Mouse (Mus musculus): Measurements from ENCODE around the gene Acot6.

DNA sequence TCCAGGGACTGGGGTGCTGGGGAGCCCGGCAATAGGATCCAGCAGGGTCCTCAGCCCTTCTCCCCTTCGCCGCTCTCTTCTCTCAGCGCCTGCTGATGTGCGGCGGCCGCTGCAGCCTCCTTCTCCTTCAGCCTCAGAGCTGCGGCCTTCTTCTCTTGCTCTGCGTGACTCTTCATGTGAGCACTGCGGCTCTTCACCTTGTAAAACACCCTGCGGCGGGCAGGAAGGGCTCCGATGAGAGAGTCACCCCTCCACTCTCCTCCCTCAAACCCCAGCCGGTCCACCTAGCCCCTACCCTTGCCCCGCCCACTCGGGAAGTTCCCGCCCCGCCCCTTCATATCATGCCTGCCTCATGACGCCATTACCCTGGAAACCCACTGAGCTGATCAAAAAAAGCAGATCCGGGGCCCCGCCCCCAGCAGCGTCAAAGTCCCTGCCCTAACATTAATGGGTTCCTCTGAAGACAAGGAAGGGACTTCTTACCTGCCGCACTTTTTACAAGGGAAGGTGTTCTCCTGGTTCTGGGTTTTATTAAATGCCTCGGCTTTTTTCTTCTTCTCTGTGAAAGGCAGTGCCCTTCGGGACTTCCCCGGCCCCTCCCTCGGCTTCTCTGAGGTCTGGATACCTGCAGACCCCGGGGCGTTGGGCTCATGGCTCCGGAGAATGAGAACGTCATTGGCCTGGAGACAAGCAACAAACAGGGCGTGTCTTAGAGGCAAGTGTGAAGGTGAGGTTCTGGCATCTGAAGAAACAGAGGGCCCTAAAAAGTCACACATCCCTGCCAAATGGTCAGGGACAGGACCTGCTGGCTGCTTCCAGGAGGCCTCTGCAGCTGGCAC, 52.1 kb downstream of the Acot6 start:
- TF ChIP-seq POLR2A (IDR thresholded peaks at IDR 0.05; ENCODE audit: insufficient read depth, low read length) (no peak), CTCF (IDR thresholded peaks at IDR 0.05; ENCODE audit: low read depth, low read length) (no peak), EP300 (IDR thresholded peaks at IDR 0.05; ENCODE audit: insufficient read depth, low read depth, low read length) (no peak)

Data from ES-Bruce4 (cell line).